Mouse (Mus musculus): ENCODE measurements at regions not wholly inside any gene's neighbourhood (a gene's known extent, or its start where the extent isn't known, plus 50 kb on each side); places are given as distances from the start of the nearest gene placed in this dataset.

GRCm38 (mm10) chr11:25288346-25288745, 922.2 kb downstream of the 5730522E02Rik start:
- Histone ChIP-seq H3K4me2 (ENCODE audit: low read depth) (no peak overlapping the region), H3K9ac (replicated peaks) (no peak overlapping the region), H3K36me3 (replicated peaks; ENCODE audit: control insufficient read depth, insufficient read depth, low read depth) (no peaks in the 10 kb centered on the region), H3K4me1 (replicated peaks; ENCODE audit: control insufficient read depth in 2 of 2, insufficient read depth in 2 of 2, low read length in 1 of 2) (no peaks in the 10 kb centered on the region), H3K27me3 (ENCODE audit: control insufficient read depth, insufficient read depth, low read length) (no peaks in the 10 kb centered on the region), H3K27ac (no peak overlapping the region), H3K4me3 (ENCODE audit: insufficient read depth in 1 of 2, low read depth in 2 of 2, low read length in 2 of 2) (no peak overlapping the region), H3K9me3 (ENCODE audit: control insufficient read depth, low read length) (no peaks in the 10 kb centered on the region)
- 36% methylated on average over 13 of the region's 13 CpGs for WGBS (ENCODE audit: insufficient replicate concordance)
- DNase-seq (ENCODE audit: low read depth in 3 of 3, low spot score in 3 of 3) (no peak), ATAC-seq (ENCODE audit: insufficient read depth) (no peak)
- TF ChIP-seq EP300 (IDR thresholded peaks at IDR 0.05; ENCODE audit: low read depth) (no peak), CTCF (IDR thresholded peaks at IDR 0.05; ENCODE audit: low read depth) (no peak)

- no peaks in the 10 kb centered on the region for H3K4me1 ChIP-seq (replicated peaks; ENCODE audit: control insufficient read depth in 2 of 2, insufficient read depth in 2 of 2, low read length in 1 of 2)
- H3K4me3 ChIP-seq (ENCODE audit: insufficient read depth in 1 of 2, low read depth in 2 of 2, low read length in 2 of 2), result no peak overlapping the region
- 67% methylated on average over 13 of the region's 13 CpGs for WGBS (ENCODE audit: insufficient replicate concordance)
- H3K27ac ChIP-seq, result no peak overlapping the region
- no peak overlapping the region for H3K4me2 ChIP-seq (ENCODE audit: low read depth)
- no peaks in the 10 kb centered on the region for H3K27me3 ChIP-seq (ENCODE audit: control insufficient read depth, insufficient read depth, low read length)
- H3K9me3 ChIP-seq (ENCODE audit: control insufficient read depth, low read length), result no peaks in the 10 kb centered on the region
- ATAC-seq (ENCODE audit: insufficient read depth) (no peak), DNase-seq (ENCODE audit: low read depth in 3 of 3, low spot score in 3 of 3) (no peak)
- H3K9ac ChIP-seq (replicated peaks), result no peak overlapping the region
- H3K36me3 ChIP-seq (replicated peaks; ENCODE audit: control insufficient read depth, insufficient read depth, low read depth), result no peaks in the 10 kb centered on the region
- no peak for TF ChIP-seq EP300 (IDR thresholded peaks at IDR 0.05; ENCODE audit: low read depth)
- TF ChIP-seq CTCF (IDR thresholded peaks at IDR 0.05; ENCODE audit: low read depth), result no peak
Measured at GRCm38 (mm10) chr11:25287458-25288247, 922.9 kb downstream of the 5730522E02Rik start.

- Histone ChIP-seq H3K4me2 (ENCODE audit: low read depth) (no peak overlapping the region), H3K4me3 (ENCODE audit: insufficient read depth in 1 of 2, low read depth in 2 of 2, low read length in 2 of 2) (no peak overlapping the region), H3K4me1 (replicated peaks; ENCODE audit: control insufficient read depth in 2 of 2, insufficient read depth in 2 of 2, low read length in 1 of 2) (no peaks in the 10 kb centered on the region), H3K27ac (no peak overlapping the region), H3K9me3 (ENCODE audit: control insufficient read depth, low read length) (no peaks in the 10 kb centered on the region), H3K27me3 (ENCODE audit: control insufficient read depth, insufficient read depth, low read length) (no peaks in the 10 kb centered on the region), H3K9ac (replicated peaks) (no peak overlapping the region), H3K36me3 (replicated peaks; ENCODE audit: control insufficient read depth, insufficient read depth, low read depth) (no peaks in the 10 kb centered on the region)
- ATAC-seq (ENCODE audit: insufficient read depth) (no peak), DNase-seq (ENCODE audit: low read depth in 3 of 3, low spot score in 3 of 3) (no peak)
- TF ChIP-seq CTCF (IDR thresholded peaks at IDR 0.05; ENCODE audit: low read depth), result no peak
- no peak for TF ChIP-seq EP300 (IDR thresholded peaks at IDR 0.05; ENCODE audit: low read depth)
- 27% methylated on average over 7 of the region's 7 CpGs for WGBS (ENCODE audit: insufficient replicate concordance)
Measured at GRCm38 (mm10) chr11:25269936-25270540, 940.5 kb downstream of the 5730522E02Rik start.

GRCm38 (mm10) chr11:25262906-25263305, 947.7 kb downstream of the 5730522E02Rik start:
- Histone ChIP-seq H3K36me3 (replicated peaks; ENCODE audit: control insufficient read depth, insufficient read depth, low read depth) (no peaks in the 10 kb centered on the region), H3K27ac (no peak overlapping the region), H3K4me3 (ENCODE audit: insufficient read depth in 1 of 2, low read depth in 2 of 2, low read length in 2 of 2) (no peak overlapping the region), H3K27me3 (ENCODE audit: control insufficient read depth, insufficient read depth, low read length) (no peaks in the 10 kb centered on the region), H3K9me3 (ENCODE audit: control insufficient read depth, low read length) (no peaks in the 10 kb centered on the region), H3K9ac (replicated peaks) (no peak overlapping the region), H3K4me1 (replicated peaks; ENCODE audit: control insufficient read depth in 2 of 2, insufficient read depth in 2 of 2, low read length in 1 of 2) (no peaks in the 10 kb centered on the region), H3K4me2 (ENCODE audit: low read depth) (no peak overlapping the region)
- WGBS (ENCODE audit: insufficient replicate concordance), result 30% methylated on average over 4 of the region's 4 CpGs
- no peak for TF ChIP-seq CTCF (IDR thresholded peaks at IDR 0.05; ENCODE audit: low read depth)
- no peak for TF ChIP-seq EP300 (IDR thresholded peaks at IDR 0.05; ENCODE audit: low read depth)
- DNase-seq (ENCODE audit: low read depth in 3 of 3, low spot score in 3 of 3) (no peak), ATAC-seq (ENCODE audit: insufficient read depth) (no peak)

- no peaks in the 10 kb centered on the region for H3K27me3 ChIP-seq (ENCODE audit: control insufficient read depth, insufficient read depth, low read length)
- ATAC-seq (ENCODE audit: insufficient read depth) (no peak), DNase-seq (ENCODE audit: low read depth in 3 of 3, low spot score in 3 of 3) (no peak)
- H3K4me3 ChIP-seq (ENCODE audit: insufficient read depth in 1 of 2, low read depth in 2 of 2, low read length in 2 of 2), result no peak overlapping the region
- no peaks in the 10 kb centered on the region for H3K36me3 ChIP-seq (replicated peaks; ENCODE audit: control insufficient read depth, insufficient read depth, low read depth)
- no peaks in the 10 kb centered on the region for H3K4me1 ChIP-seq (replicated peaks; ENCODE audit: control insufficient read depth in 2 of 2, insufficient read depth in 2 of 2, low read length in 1 of 2)
- H3K27ac ChIP-seq, result no peak overlapping the region
- no peak overlapping the region for H3K4me2 ChIP-seq (ENCODE audit: low read depth)
- no peaks in the 10 kb centered on the region for H3K9me3 ChIP-seq (ENCODE audit: control insufficient read depth, low read length)
- 54% methylated on average over 1 of the region's 1 CpGs for whole genome bisulfite sequencing (ENCODE audit: insufficient replicate concordance)
- TF ChIP-seq EP300 (IDR thresholded peaks at IDR 0.05; ENCODE audit: low read depth) (no peak), CTCF (IDR thresholded peaks at IDR 0.05; ENCODE audit: low read depth) (no peak)
- H3K9ac ChIP-seq (replicated peaks), result no peak overlapping the region
Measured at GRCm38 (mm10) chr11:25259691-25260090, 950.9 kb downstream of the 5730522E02Rik start.

All from liver, embryonic 14.5 days (tissue).